Mouse (Mus musculus) ES-Bruce4 (cell line): ENCODE data around the gene Sgca. TPM values are rescaled to one million over a fixed set of nuclear protein-coding genes. Genes with fewer than 3 reads are reported as not detected.

ENCODE experiments used
- H3K27ac ChIP-seq: 2 replicates; pipeline ENCODE4 v1.5.1; 2012; ENCODE audit warnings: low read length, inconsistent platforms; ENCODE audit not compliant: insufficient read depth
- H3K27me3 ChIP-seq: 2 replicates; pipeline ENCODE4 v1.6.1; 2012; ENCODE audit warnings: mild to moderate bottlenecking, low read length, inconsistent platforms; ENCODE audit not compliant: control insufficient read depth, poor library complexity, insufficient read depth, severe bottlenecking
- H3K36me3 ChIP-seq: 2 replicates; pipeline ENCODE4 v1.6.1; 2012; ENCODE audit warnings: inconsistent platforms, mild to moderate bottlenecking, low read length, moderate library complexity; ENCODE audit not compliant: control insufficient read depth, poor library complexity, insufficient read depth, severe bottlenecking
- H3K4me1 ChIP-seq: one replicate; pipeline ENCODE4 v1.8.1; 2011; ENCODE audit warnings: low read length; ENCODE audit not compliant: control insufficient read depth, insufficient read depth
- H3K4me3 ChIP-seq: 2 replicates; pipeline ENCODE4 v1.5.1; 2011; ENCODE audit warnings: low read depth, mild to moderate bottlenecking, low read length
- H3K9ac ChIP-seq: 2 replicates; pipeline ENCODE4 v1.6.1; 2012; ENCODE audit warnings: low read depth, mild to moderate bottlenecking, inconsistent platforms; ENCODE audit not compliant: poor library complexity, severe bottlenecking
- H3K9me3 ChIP-seq: replicated peaks from 2 replicates; pipeline ENCODE4 v1.6.1; 2012; ENCODE audit warnings: mild to moderate bottlenecking, low read length, inconsistent platforms; ENCODE audit not compliant: control insufficient read depth, poor library complexity, insufficient read depth, severe bottlenecking
- CTCF ChIP-seq: IDR thresholded peaks from one replicate; pipeline ENCODE4 v1.8.1; 2011; ENCODE audit warnings: low read depth, low read length
- EP300 ChIP-seq: IDR thresholded peaks from 2 replicates; pipeline ENCODE4 v1.6.1; 2011; ENCODE audit warnings: low read depth, low read length; ENCODE audit not compliant: insufficient read depth
- POLR2A ChIP-seq: IDR thresholded peaks from one replicate; pipeline ENCODE4 v1.8.1; 2011; ENCODE audit warnings: low read length; ENCODE audit not compliant: insufficient read depth
- polyA plus RNA-seq: library from polyadenylated mRNA; stranded (reverse); fragments of >200 nt; gene quantifications from 2 replicates; pipeline ENCODE4 v1.2.4, GENCODE M21; 2011; ENCODE audit warnings: low read depth; ENCODE audit not compliant: missing spikeins, insufficient read depth, insufficient read length

Gene Sgca
- polyA plus RNA-seq, 1 experiment: not detected

- Histone ChIP-seq H3K36me3 (no peaks in the 10 kb centered on the region), H3K27me3 (no peaks in the 10 kb centered on the region; the same call in 1 of the 2 replicates), H3K9me3 (no peaks in the 10 kb centered on the region), H3K27ac (no peak overlapping the region), H3K9ac (no peak overlapping the region), H3K4me1 (no peaks in the 10 kb centered on the region), H3K4me3 (no peak overlapping the region)
- TF ChIP-seq EP300 (no peak), CTCF (no peak), POLR2A (no peak)
Observed at GRCm38 (mm10) chr11:94920996-94921401, 55.1 kb downstream of the Sgca start.

- no peaks in the 10 kb centered on the region for H3K9me3 ChIP-seq
- H3K4me1 ChIP-seq: no peaks in the 10 kb centered on the region
- no peaks in the 10 kb centered on the region for H3K36me3 ChIP-seq
- TF ChIP-seq EP300 (no peak), CTCF (no peak), POLR2A (no peak)
- H3K27ac ChIP-seq: no peak overlapping the region
- no peaks in the 10 kb centered on the region for H3K27me3 ChIP-seq
- no peak overlapping the region for H3K9ac ChIP-seq
- no peak overlapping the region for H3K4me3 ChIP-seq
Observed at GRCm38 (mm10) chr11:94917717-94918116, 58.4 kb downstream of the Sgca start.

DNA sequence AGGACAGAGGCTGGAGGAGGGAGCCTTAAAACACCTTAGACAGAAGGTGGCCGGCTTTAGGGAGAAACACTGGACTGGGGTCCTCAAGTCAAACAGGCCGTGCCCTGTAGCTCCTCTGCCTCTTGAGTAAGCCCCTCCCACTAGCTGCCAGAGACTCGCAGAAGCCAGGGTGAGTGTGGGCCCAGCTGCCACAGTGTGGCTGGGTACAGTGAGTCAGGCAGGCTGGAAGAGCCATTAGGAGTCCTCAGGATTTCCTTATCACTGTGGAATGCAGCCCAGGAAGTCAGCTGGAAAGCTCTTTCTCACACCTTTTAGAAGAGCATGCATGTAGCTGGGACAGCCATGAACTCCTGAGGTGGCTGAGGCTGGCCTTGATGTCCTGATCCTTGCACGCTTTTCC lies 59.6 kb downstream of the Sgca start:
- H3K27ac ChIP-seq: no peak overlapping the region
- H3K36me3 ChIP-seq: no peaks in the 10 kb centered on the region
- H3K27me3 ChIP-seq: no peaks in the 10 kb centered on the region
- H3K4me3 ChIP-seq: no peak overlapping the region
- H3K9me3 ChIP-seq: no peaks in the 10 kb centered on the region
- no peak overlapping the region for H3K9ac ChIP-seq
- no peak for TF ChIP-seq EP300
- TF ChIP-seq POLR2A: no peak
- TF ChIP-seq CTCF: no peak
- no peaks in the 10 kb centered on the region for H3K4me1 ChIP-seq

GRCm38 (mm10) chr11:94915675-94916403 lies 60.3 kb downstream of the Sgca start:
- Histone ChIP-seq H3K27me3 (no peaks in the 10 kb centered on the region), H3K4me3 (no peak overlapping the region), H3K4me1 (no peaks in the 10 kb centered on the region), H3K27ac (no peak overlapping the region), H3K36me3 (no peaks in the 10 kb centered on the region), H3K9me3 (no peaks in the 10 kb centered on the region), H3K9ac (no peak overlapping the region)
- TF ChIP-seq POLR2A: no peak
- no peak for TF ChIP-seq CTCF
- TF ChIP-seq EP300: no peak

- H3K9ac ChIP-seq: no peak overlapping the region
Observed at GRCm38 (mm10) chr11:94913302-94914090, 62.6 kb downstream of the Sgca start.

More at GRCm38 (mm10) chr11:94913302-94914090, 62.6 kb downstream of the Sgca start:
- H3K27ac ChIP-seq: no peak overlapping the region
- no peak overlapping the region for H3K4me3 ChIP-seq
- H3K9me3 ChIP-seq: no peaks in the 10 kb centered on the region
- no peaks in the 10 kb centered on the region for H3K4me1 ChIP-seq
- TF ChIP-seq EP300 (no peak), CTCF (no peak), POLR2A (no peak)
- H3K36me3 ChIP-seq: no peaks in the 10 kb centered on the region
- no peaks in the 10 kb centered on the region for H3K27me3 ChIP-seq

Other genes with a start within 250 kb of the Sgca start
- 0.55 TPM in 1 of 2 replicates, not detected in the other for gene Cdc34b, start 234.5 kb downstream of the Sgca start, polyA plus RNA-seq
- 0.30 TPM in 1 of 2 replicates, not detected in the other for gene Tmem92, start 193.6 kb downstream of the Sgca start, polyA plus RNA-seq
- gene Col1a1, start 40.1 kb downstream of the Sgca start, polyA plus RNA-seq: 17.1 and 18.1 TPM in 2 replicates
- gene Hils1, start 8.7 kb downstream of the Sgca start, polyA plus RNA-seq: not detected in 2 replicates
- gene Ppp1r9b, start 14.7 kb upstream of the Sgca start, polyA plus RNA-seq: 20.3 and 21.0 TPM in 2 replicates
- 0.30 and 0.79 TPM in 2 replicates for gene Samd14, start 33.6 kb upstream of the Sgca start, polyA plus RNA-seq
- gene Pdk2, start 65.0 kb upstream of the Sgca start, polyA plus RNA-seq: 9.4 and 9.5 TPM in 2 replicates
- gene Itga3, start 100.5 kb upstream of the Sgca start, polyA plus RNA-seq: 86.4 and 92.1 TPM in 2 replicates
- gene Dlx3, start 143.8 kb upstream of the Sgca start, polyA plus RNA-seq: 9.9 and 11.3 TPM in 2 replicates
- 0.96 and 2.0 TPM in 2 replicates for gene Dlx4, start 169.9 kb upstream of the Sgca start, polyA plus RNA-seq